Mouse (Mus musculus) C2C12 (cell line): ENCODE measurements around the gene Psmc3ip.
A peak's percentile ranks its signal among the peaks of the same experiment; 100 is the strongest.

Source experiments
- CEBPB ChIP-seq: IDR thresholded peaks from one replicate; pipeline ENCODE4 v1.6.1; 2011; ENCODE audit warnings: low read depth, mild to moderate bottlenecking, control low read depth, moderate library complexity
- CTCF ChIP-seq: IDR thresholded peaks from one replicate; pipeline ENCODE4 v1.5.1; 2011; ENCODE audit not compliant: control insufficient read depth, insufficient read depth, insufficient read length
- FOSL1 ChIP-seq: IDR thresholded peaks from one replicate; pipeline ENCODE4 v1.8.0; 2011; ENCODE audit warnings: mild to moderate bottlenecking, low read length; ENCODE audit not compliant: poor library complexity, insufficient read depth, severe bottlenecking
- MAX ChIP-seq: IDR thresholded peaks from one replicate; pipeline ENCODE4 v1.6.1; 2011; ENCODE audit warnings: mild to moderate bottlenecking, control low read depth
- MYOD1 ChIP-seq: IDR thresholded peaks from one replicate; pipeline ENCODE4 v1.6.1; 2011; ENCODE audit warnings: low read depth; ENCODE audit not compliant: control insufficient read depth, insufficient read length
- MYOG ChIP-seq: IDR thresholded peaks from one replicate; pipeline ENCODE4 v1.6.1; 2011; ENCODE audit not compliant: control insufficient read depth, insufficient read length; ENCODE audit errors: extremely low read depth
- USF1 ChIP-seq: IDR thresholded peaks from one replicate; pipeline ENCODE4 v1.6.1; 2011; ENCODE audit warnings: low read depth, mild to moderate bottlenecking, control low read depth, moderate library complexity

GRCm38 (mm10) chr11:101063676-101064327, 31.4 kb downstream of the Psmc3ip start:
- TF ChIP-seq CTCF (no peak), USF1 (no peak), FOSL1 (no peak), MYOD1 (peak; percentile 19), MYOG (no peak), CEBPB (no peak), MAX (no peak)
